Mouse (Mus musculus): Measurements from ENCODE around the gene Spint2. TPM values are rescaled to one million over a fixed set of nuclear protein-coding genes. Genes with fewer than 3 reads are reported as not detected.
"Not testable (repeated sequence)": the region's sequence is repeated elsewhere in the genome, so short reads cannot be mapped to it uniquely, and the experiment has no call there.

Gene Spint2
- polyA plus RNA-seq, 1 experiment from 2014 or later, result 116 TPM

- Histone ChIP-seq H3K27ac (replicated peaks; ENCODE audit: low read depth, low read length) (no peak within 1 kb of the TSS), H3K27me3 (replicated peaks; ENCODE audit: control insufficient read depth, insufficient read depth, low read length) (peaks cover 6% of the 10 kb centered on the region; the same call in 1 of the 2 replicates)
- peak; percentile 48; the same call in 1 of the 2 replicates for ATAC-seq (ENCODE audit: low read depth)
These were observed 68.0 kb downstream of the Spint2 start, which contains the start of gene Catsperg1 for GRCm38 (mm10) chr7:29213675-29214082. Gene Catsperg1 (minus strand): TSS chr7:29214035.

GRCm38 (mm10) chr7:29212775-29213560, 68.7 kb downstream of the Spint2 start:
- not testable (repeated sequence) for H3K4me1 ChIP-seq (ENCODE audit: control insufficient read depth, insufficient read depth, low read length); DNase-seq (ENCODE audit: low spot score); H3K27ac ChIP-seq (replicated peaks; ENCODE audit: low read depth, low read length); H3K9me3 ChIP-seq (ENCODE audit: control insufficient read depth, low read length); ATAC-seq (ENCODE audit: low read depth); H3K27me3 ChIP-seq (replicated peaks; ENCODE audit: control insufficient read depth, insufficient read depth, low read length); H3K36me3 ChIP-seq (ENCODE audit: control insufficient read depth, insufficient read depth, low read length); H3K9ac ChIP-seq (ENCODE audit: low read depth, low read length)
- Histone ChIP-seq H3K4me3 (ENCODE audit: low read depth, low read length) (peak overlapping the region; percentile 15), H3K4me2 (ENCODE audit: low read depth, low read length) (peak overlapping the region; percentile 47)
- 20% methylated on average over 40 of the region's 40 CpGs for WGBS

More at GRCm38 (mm10) chr7:29213675-29214082, 68.0 kb downstream of the Spint2 start, which contains the start of gene Catsperg1:
- DNase-seq (ENCODE audit: low spot score), result peak; percentile 75
- Histone ChIP-seq H3K4me1 (ENCODE audit: control insufficient read depth, insufficient read depth, low read length) (0 out of 2 replicates have a peak, but pooled peaks cover 3% of the 10 kb centered on the region), H3K36me3 (ENCODE audit: control insufficient read depth, insufficient read depth, low read length) (no peaks in the 10 kb centered on the region), H3K4me2 (ENCODE audit: low read depth, low read length) (peak within 1 kb of the TSS; percentile 47), H3K9me3 (ENCODE audit: control insufficient read depth, low read length) (no peaks in the 10 kb centered on the region), H3K4me3 (ENCODE audit: low read depth, low read length) (peak within 1 kb of the TSS; percentile 15), H3K9ac (ENCODE audit: low read depth, low read length) (no peak within 1 kb of the TSS)
- 3% methylated on average over 20 of the region's 20 CpGs for WGBS

- Histone ChIP-seq H3K36me3 (ENCODE audit: control insufficient read depth, insufficient read depth, low read length) (no peaks in the 10 kb centered on the region), H3K4me1 (ENCODE audit: control insufficient read depth, insufficient read depth, low read length) (0 out of 2 replicates have a peak, but pooled peaks cover 3% of the 10 kb centered on the region), H3K27me3 (replicated peaks; ENCODE audit: control insufficient read depth, insufficient read depth, low read length) (peaks cover 6% of the 10 kb centered on the region; the same call in 1 of the 2 replicates), H3K4me2 (ENCODE audit: low read depth, low read length) (peak overlapping the region; percentile 58), H3K9me3 (ENCODE audit: control insufficient read depth, low read length) (no peaks in the 10 kb centered on the region), H3K4me3 (ENCODE audit: low read depth, low read length) (no peak overlapping the region; the same call in 1 of the 2 replicates), H3K9ac (ENCODE audit: low read depth, low read length) (no peak overlapping the region), H3K27ac (replicated peaks; ENCODE audit: low read depth, low read length) (no peak overlapping the region)
- no peak for DNase-seq (ENCODE audit: low spot score)
- ATAC-seq (ENCODE audit: low read depth), result no peak
- 16% methylated on average over 26 of the region's 26 CpGs for WGBS
These were observed 69.4 kb downstream of the Spint2 start for GRCm38 (mm10) chr7:29212199-29212765.

- Histone ChIP-seq H3K9ac (ENCODE audit: low read depth, low read length) (peak overlapping the region; percentile 42; the same call in 1 of the 2 replicates), H3K27me3 (replicated peaks; ENCODE audit: control insufficient read depth, insufficient read depth, low read length) (peaks cover 6% of the 10 kb centered on the region; the same call in 1 of the 2 replicates), H3K9me3 (ENCODE audit: control insufficient read depth, low read length) (no peaks in the 10 kb centered on the region), H3K4me3 (ENCODE audit: low read depth, low read length) (peak overlapping the region; percentile 41), H3K4me2 (ENCODE audit: low read depth, low read length) (peak overlapping the region; percentile 58), H3K36me3 (ENCODE audit: control insufficient read depth, insufficient read depth, low read length) (no peaks in the 10 kb centered on the region), H3K27ac (replicated peaks; ENCODE audit: low read depth, low read length) (peak overlapping the region; percentile 67), H3K4me1 (ENCODE audit: control insufficient read depth, insufficient read depth, low read length) (0 out of 2 replicates have a peak, but pooled peaks cover 3% of the 10 kb centered on the region)
- 3% methylated on average over 34 of the region's 34 CpGs for WGBS
- DNase-seq (ENCODE audit: low spot score) (peak; percentile 92), ATAC-seq (ENCODE audit: low read depth) (peak; percentile 88)
These were observed 70.1 kb downstream of the Spint2 start for GRCm38 (mm10) chr7:29211415-29212198.

GRCm38 (mm10) chr7:29211013-29211412, 70.7 kb downstream of the Spint2 start:
- peak overlapping the region; percentile 41 for H3K4me3 ChIP-seq (ENCODE audit: low read depth, low read length)
- peak overlapping the region; percentile 67 for H3K27ac ChIP-seq (replicated peaks; ENCODE audit: low read depth, low read length)
- not testable (repeated sequence) for H3K4me1 ChIP-seq (ENCODE audit: control insufficient read depth, insufficient read depth, low read length); ATAC-seq (ENCODE audit: low read depth); H3K27me3 ChIP-seq (replicated peaks; ENCODE audit: control insufficient read depth, insufficient read depth, low read length); H3K36me3 ChIP-seq (ENCODE audit: control insufficient read depth, insufficient read depth, low read length); H3K9me3 ChIP-seq (ENCODE audit: control insufficient read depth, low read length)
- 21% methylated on average over 15 of the region's 15 CpGs for WGBS
- peak overlapping the region; percentile 42; the same call in 1 of the 2 replicates for H3K9ac ChIP-seq (ENCODE audit: low read depth, low read length)
- H3K4me2 ChIP-seq (ENCODE audit: low read depth, low read length), result peak overlapping the region; percentile 58
- DNase-seq (ENCODE audit: low spot score), result peak; percentile 13

Other genes starting within 250 kb of the Spint2 start
- gene Ryr1, start 156.7 kb downstream of the Spint2 start, polyA plus RNA-seq (2014; fragmentation: Nextera tagmentation; extraction: Ambion mirVana), result 10.6 and 11.5 TPM in 2 replicates
- 0.54 and 0.78 TPM in 2 replicates for gene Rasgrp4, start 147.1 kb downstream of the Spint2 start, polyA plus RNA-seq (2014; fragmentation: Nextera tagmentation; extraction: Ambion mirVana)
- gene Fam98c, start 125.7 kb downstream of the Spint2 start, polyA plus RNA-seq (2014; fragmentation: Nextera tagmentation; extraction: Ambion mirVana), result 15.4 and 16.5 TPM in 2 replicates
- gene Ggn, start 111.7 kb downstream of the Spint2 start, polyA plus RNA-seq (2014; fragmentation: Nextera tagmentation; extraction: Ambion mirVana), result 0.51 and 0.72 TPM in 2 replicates
- 3.0 and 3.6 TPM in 2 replicates for gene Spred3, start 111.5 kb downstream of the Spint2 start, polyA plus RNA-seq (2014; fragmentation: Nextera tagmentation; extraction: Ambion mirVana)
- 244 and 264 TPM in 2 replicates for gene Psmd8, start 101.2 kb downstream of the Spint2 start, polyA plus RNA-seq (2014; fragmentation: Nextera tagmentation; extraction: Ambion mirVana)
- gene Catsperg1, start 67.9 kb downstream of the Spint2 start, polyA plus RNA-seq (2014; fragmentation: Nextera tagmentation; extraction: Ambion mirVana), result 0.19 and 0.47 TPM in 2 replicates
- 1.4 and 2.2 TPM in 2 replicates for gene Kcnk6, start 49.4 kb downstream of the Spint2 start, polyA plus RNA-seq (2014; fragmentation: Nextera tagmentation; extraction: Ambion mirVana)
- 110 and 122 TPM in 2 replicates for gene Yif1b, start 43.6 kb downstream of the Spint2 start, polyA plus RNA-seq (2014; fragmentation: Nextera tagmentation; extraction: Ambion mirVana)
- 1.9 and 4.3 TPM in 2 replicates for gene 2200002D01Rik, start 33.4 kb downstream of the Spint2 start, polyA plus RNA-seq (2014; fragmentation: Nextera tagmentation; extraction: Ambion mirVana)
- 11.6 and 13.8 TPM in 2 replicates for gene Ppp1r14a, start 7.4 kb upstream of the Spint2 start, polyA plus RNA-seq (2014; fragmentation: Nextera tagmentation; extraction: Ambion mirVana)
- 11.4 TPM in 2 replicates for gene Dpf1, start 22.0 kb upstream of the Spint2 start, polyA plus RNA-seq (2014; fragmentation: Nextera tagmentation; extraction: Ambion mirVana)
- gene Sipa1l3, start 236.7 kb upstream of the Spint2 start, polyA plus RNA-seq (2014; fragmentation: Nextera tagmentation; extraction: Ambion mirVana), result 12.5 and 15.6 TPM in 2 replicates

Data from embryonic facial prominence, embryonic 14.5 days (tissue).